In the genomic region with DNA sequence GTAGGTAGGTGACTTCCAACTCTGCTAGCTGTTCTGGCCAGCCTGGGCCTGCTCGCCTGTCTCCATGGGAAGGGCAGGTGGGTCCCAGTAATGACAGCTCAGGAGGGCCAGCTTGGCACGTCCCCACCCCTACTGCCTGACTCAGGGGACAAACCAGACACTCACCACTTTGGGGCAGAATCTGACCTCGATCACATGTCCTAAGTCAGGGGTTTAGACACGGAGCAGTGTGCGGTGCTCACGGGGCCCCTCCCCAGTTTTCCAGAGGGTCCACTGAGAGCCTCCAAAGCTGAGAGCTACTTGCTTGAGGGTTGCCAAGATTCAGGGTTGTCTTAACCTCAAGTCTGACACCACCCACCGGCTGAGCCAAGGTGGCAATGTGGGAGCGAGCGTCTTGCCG, we compare ENCODE assay signal across 13 mouse cellular contexts. TPM values are rescaled to one million over a fixed set of nuclear protein-coding genes. Genes with fewer than 3 reads are reported as not detected.
DNase-seq lines count a peak whose midpoint lies in the region; ATAC-seq and TF ChIP-seq lines count a peak whose summit lies in the region.
"Had no signal": no experiment of that assay in that cellular context is flagged by ENCODE, and none has a peak within 500 bp of the region (broad histone marks: within the 10 kb centered on the region; RNA-seq: fewer than 3 reads in every experiment).

No protein-coding gene starts in this region.

- no peaks in the 10 kb centered on the region for H3K9me3 ChIP-seq in forebrain, embryonic 14.5 days (replicated peaks; ENCODE audit: control insufficient read depth, low read length)
- no peaks in the 10 kb centered on the region for H3K9me3 ChIP-seq in forebrain, embryonic 10.5 days
- no peaks in the 10 kb centered on the region for H3K9me3 ChIP-seq in intestine, embryonic 15.5 days
- no peaks in the 10 kb centered on the region for H3K9me3 ChIP-seq in intestine, postnatal 0 days (ENCODE audit: control insufficient read depth)

- H3K4me1 ChIP-seq in forebrain, embryonic 14.5 days (ENCODE audit: control insufficient read depth, insufficient read depth, low read length): peaks cover 45% of the 10 kb centered on the region
- H3K4me1 ChIP-seq in forebrain, embryonic 10.5 days: peaks cover 30% of the 10 kb centered on the region
- H3K4me1 ChIP-seq in intestine, embryonic 15.5 days (replicated peaks): peaks cover 78% of the 10 kb centered on the region
- H3K4me1 ChIP-seq in intestine, postnatal 0 days (replicated peaks; ENCODE audit: control insufficient read depth, insufficient read depth, low read length): peaks cover 34% of the 10 kb centered on the region
- peaks cover 57% of the 10 kb centered on the region for H3K4me1 ChIP-seq in bone marrow macrophage, adult 2 months (ENCODE audit: control insufficient read depth, insufficient read depth, low read length)
- peaks cover 6% of the 10 kb centered on the region for H3K4me1 ChIP-seq in thymus, adult 2 months (replicated peaks; ENCODE audit: control insufficient read depth, insufficient read depth, low read length)

- H3K4me3 ChIP-seq in forebrain, embryonic 14.5 days (ENCODE audit: low read depth, low read length): no peak overlapping the region
- no peak overlapping the region for H3K4me3 ChIP-seq in forebrain, embryonic 10.5 days
- H3K4me3 ChIP-seq in intestine, embryonic 15.5 days (replicated peaks): no peak overlapping the region
- no peak overlapping the region for H3K4me3 ChIP-seq in intestine, postnatal 0 days (ENCODE audit: low read depth, low read length)
- H3K4me3 ChIP-seq in bone marrow macrophage, adult 2 months (ENCODE audit: insufficient read depth, low read length): no peak overlapping the region
- no peak overlapping the region for H3K4me3 ChIP-seq in macrophage (ENCODE audit: inconsistent target)
- H3K4me3 ChIP-seq in thymus, adult 2 months (ENCODE audit: control insufficient read depth, insufficient read depth, low read length): no peak overlapping the region

- H3K27me3 ChIP-seq in forebrain, embryonic 14.5 days (replicated peaks; ENCODE audit: control insufficient read depth, insufficient read depth, low read length): no peaks in the 10 kb centered on the region
- peaks cover 12% of the 10 kb centered on the region for H3K27me3 ChIP-seq in forebrain, embryonic 10.5 days (ENCODE audit: poor library complexity, severe bottlenecking)
- no peaks in the 10 kb centered on the region for H3K27me3 ChIP-seq in intestine, embryonic 15.5 days (replicated peaks)
- H3K27me3 ChIP-seq in intestine, postnatal 0 days (replicated peaks; ENCODE audit: control insufficient read depth, insufficient read depth, low read length): no peaks in the 10 kb centered on the region
- no peaks in the 10 kb centered on the region for H3K27me3 ChIP-seq in thymus, adult 2 months (ENCODE audit: control insufficient read depth, insufficient read depth, low read length)

- no peak for ATAC-seq in forebrain, embryonic 14.5 days
- ATAC-seq in intestine, embryonic 15.5 days: no peak
- ATAC-seq in intestine, postnatal 0 days: no peak
- ATAC-seq: inflammation-experienced regulatory T-cells, adult 6 months had no signal

- 0 out of 2 replicates have a peak, but pooled peaks cover 6% of the 10 kb centered on the region for H3K36me3 ChIP-seq in forebrain, embryonic 14.5 days (ENCODE audit: control insufficient read depth, insufficient read depth, low read length)
- H3K36me3 ChIP-seq in forebrain, embryonic 10.5 days (replicated peaks): peaks cover 7% of the 10 kb centered on the region; the same call in 1 of the 2 replicates
- 0 out of 2 replicates have a peak, but pooled peaks cover 3% of the 10 kb centered on the region for H3K36me3 ChIP-seq in intestine, embryonic 15.5 days
- peaks cover 29% of the 10 kb centered on the region for H3K36me3 ChIP-seq in intestine, postnatal 0 days (ENCODE audit: control insufficient read depth, insufficient read depth)
- peaks cover 55% of the 10 kb centered on the region for H3K36me3 ChIP-seq in macrophage (ENCODE audit: inconsistent target)
- no peaks in the 10 kb centered on the region for H3K36me3 ChIP-seq in thymus, adult 2 months (ENCODE audit: control insufficient read depth, insufficient read depth, low read length)

- H3K4me2 ChIP-seq in forebrain, embryonic 14.5 days (ENCODE audit: low read length): no peak overlapping the region
- no peak overlapping the region for H3K4me2 ChIP-seq in intestine, embryonic 15.5 days (replicated peaks)
- no peak overlapping the region for H3K4me2 ChIP-seq in intestine, postnatal 0 days (replicated peaks; ENCODE audit: low read depth)
- H3K4me2 ChIP-seq: liver, embryonic 11.5 days had no signal

- H3K9ac ChIP-seq in forebrain, embryonic 14.5 days (ENCODE audit: low read length): no peak overlapping the region
- no peak overlapping the region for H3K9ac ChIP-seq in intestine, embryonic 15.5 days
- no peak overlapping the region for H3K9ac ChIP-seq in intestine, postnatal 0 days (ENCODE audit: low read depth, low read length)

- peaks cover 100% of the 10 kb centered on the region for H3K79me2 ChIP-seq in macrophage (ENCODE audit: inconsistent target)

- TF ChIP-seq CTCF in intestine, postnatal 0 days (IDR thresholded peaks at IDR 0.05; ENCODE audit: low read depth): no peak
- no peak for TF ChIP-seq CTCF in bone marrow macrophage, adult 2 months (IDR thresholded peaks at IDR 0.05; ENCODE audit: low read depth, low read length)
- no peak for TF ChIP-seq CTCF in thymus, adult 2 months (IDR thresholded peaks at IDR 0.05; ENCODE audit: borderline replicate concordance, control insufficient read depth, extremely low read depth, insufficient read depth, low read length, poor library complexity)

- peak overlapping the region; percentile 88 for H3K27ac ChIP-seq in forebrain, embryonic 14.5 days (ENCODE audit: low read depth, low read length)
- H3K27ac ChIP-seq in forebrain, embryonic 10.5 days: no peak overlapping the region
- 0 out of 2 replicates have a peak overlapping the region, but pooled peaks have one; percentile 61 for H3K27ac ChIP-seq in intestine, embryonic 15.5 days
- H3K27ac ChIP-seq in intestine, postnatal 0 days (ENCODE audit: low read depth, low read length): no peak overlapping the region
- H3K27ac ChIP-seq in bone marrow macrophage, adult 2 months (ENCODE audit: insufficient read depth, low read depth, low read length): peak overlapping the region; percentile 2
- H3K27ac ChIP-seq in macrophage: peak overlapping the region; percentile 99
- no peak overlapping the region for H3K27ac ChIP-seq in thymus, adult 2 months (ENCODE audit: control insufficient read depth, insufficient read depth, low read length)

- no peak for DNase-seq in forebrain, embryonic 14.5 days (ENCODE audit: low spot score)
- no peak for DNase-seq in forebrain, embryonic 10.5 days (ENCODE audit: extremely low spot score, low spot score)
- DNase-seq in urinary bladder, postnatal 25 days (ENCODE audit: low spot score): no peak
- DNase-seq in thymus, adult 2 months: no peak

- WGBS in forebrain, embryonic 14.5 days: 68% methylated on average over 10 of the region's 10 CpGs
- WGBS in forebrain, embryonic 10.5 days: 84% methylated on average over 10 of the region's 10 CpGs
- WGBS in intestine, embryonic 15.5 days: 88% methylated on average over 10 of the region's 10 CpGs
- WGBS in intestine, postnatal 0 days: 81% methylated on average over 10 of the region's 10 CpGs
- WGBS in macrophage (ENCODE audit: missing documents): 90% methylated on average over 10 of the region's 10 CpGs
- 95% methylated on average over 10 of the region's 10 CpGs for WGBS in thymus, adult 2 months

- TF ChIP-seq POLR2A in bone marrow macrophage, adult 2 months (IDR thresholded peaks at IDR 0.05; ENCODE audit: borderline replicate concordance, low read depth, low read length): no peak
- no peak for TF ChIP-seq POLR2A in thymus, adult 2 months (IDR thresholded peaks at IDR 0.05; ENCODE audit: control insufficient read depth, extremely low read depth, insufficient read depth, low read length, poor library complexity)

RNA-seq across cellular contexts. Expression of a gene that starts 6.7 kb away (rescaled TPM):
- polyA plus RNA-seq in forebrain, embryonic 14.5 days (2014; fragmentation: Nextera tagmentation; extraction: Ambion mirVana): 44.0 and 49.3 TPM in 2 replicates
- polyA plus RNA-seq in forebrain, embryonic 10.5 days (2016; fragmentation: Nextera tagmentation; extraction: Ambion mirVana): 39.5 and 41.5 TPM in 2 replicates
- 136 and 138 TPM in 2 replicates for polyA plus RNA-seq in intestine, embryonic 15.5 days (2015; fragmentation: Nextera tagmentation; extraction: Ambion mirVana)
- 173 and 181 TPM in 2 replicates for polyA plus RNA-seq in intestine, postnatal 0 days (2015; fragmentation: Nextera tagmentation; extraction: Ambion mirVana)
- polyA plus RNA-seq in bone marrow macrophage, adult 2 months (2012; ENCODE audit: insufficient read depth, insufficient read length, missing spikeins): 491 and 499 TPM in 2 replicates
- total RNA-seq in macrophage (2018; cell fraction: chromatin; rRNA removed): 100 to 1,000 TPM in 19 of 26 experiments, 10 to 100 TPM in 7; 72.5 to 159 (median 125) TPM
- 100 to 1,000 TPM; 542 to 790 (median 645) TPM for total RNA-seq in macrophage (2018; cell fraction: cytosol; rRNA removed)
- 100 to 1,000 TPM; 163 to 462 (median 284) TPM for total RNA-seq in macrophage (2018; cell fraction: nucleus; rRNA removed)
- 472 to 767 TPM (median 504 TPM) in 3 replicates for polyA plus RNA-seq in macrophage (2018)
- polyA plus RNA-seq in thymus, adult 2 months (2012; rRNA removed): 120 and 128 TPM in 2 replicates

RNA-seq across cellular contexts. Expression of a gene that starts 21.9 kb away (rescaled TPM):
- polyA plus RNA-seq in forebrain, embryonic 14.5 days (2014; fragmentation: Nextera tagmentation; extraction: Ambion mirVana): not detected in 2 replicates
- polyA plus RNA-seq in forebrain, embryonic 10.5 days (2016; fragmentation: Nextera tagmentation; extraction: Ambion mirVana): not detected in 2 replicates
- 0.45 and 0.97 TPM in 2 replicates for polyA plus RNA-seq in intestine, embryonic 15.5 days (2015; fragmentation: Nextera tagmentation; extraction: Ambion mirVana)
- polyA plus RNA-seq in intestine, postnatal 0 days (2015; fragmentation: Nextera tagmentation; extraction: Ambion mirVana): not detected in 2 replicates
- polyA plus RNA-seq in bone marrow macrophage, adult 2 months (2012; ENCODE audit: insufficient read depth, insufficient read length, missing spikeins): not detected in 2 replicates
- not detected for total RNA-seq in macrophage (2018; cell fraction: chromatin; rRNA removed)
- total RNA-seq in macrophage (2018; cell fraction: cytosol; rRNA removed): not detected
- not detected for total RNA-seq in macrophage (2018; cell fraction: nucleus; rRNA removed)
- polyA plus RNA-seq in macrophage (2018): not detected in 3 replicates
- polyA plus RNA-seq in thymus, adult 2 months (2012; rRNA removed): 0.35 and 0.43 TPM in 2 replicates
- total RNA-seq: adrenal gland, postnatal 25 days; layer of hippocampus, adult 8-10 months had no signal
- polyA plus RNA-seq: C2C12; inflammation-experienced regulatory T-cells, adult 6 months; liver, embryonic 11.5 days had no signal

RNA-seq across cellular contexts. Expression of a gene that starts 42.1 kb away (rescaled TPM):
- polyA plus RNA-seq in forebrain, embryonic 14.5 days (2014; fragmentation: Nextera tagmentation; extraction: Ambion mirVana): not detected in 2 replicates
- polyA plus RNA-seq in forebrain, embryonic 10.5 days (2016; fragmentation: Nextera tagmentation; extraction: Ambion mirVana): not detected in 2 replicates
- polyA plus RNA-seq in intestine, embryonic 15.5 days (2015; fragmentation: Nextera tagmentation; extraction: Ambion mirVana): 131 and 571 TPM in 2 replicates
- 35.6 and 65.3 TPM in 2 replicates for polyA plus RNA-seq in intestine, postnatal 0 days (2015; fragmentation: Nextera tagmentation; extraction: Ambion mirVana)
- polyA plus RNA-seq in bone marrow macrophage, adult 2 months (2012; ENCODE audit: insufficient read depth, insufficient read length, missing spikeins): not detected in 2 replicates
- total RNA-seq in macrophage (2018; cell fraction: chromatin; rRNA removed): not detected
- total RNA-seq in macrophage (2018; cell fraction: cytosol; rRNA removed): not detected
- not detected for total RNA-seq in macrophage (2018; cell fraction: nucleus; rRNA removed)
- polyA plus RNA-seq in macrophage (2018): not detected in 3 replicates
- polyA plus RNA-seq in thymus, adult 2 months (2012; rRNA removed): 0.46 and 2.1 TPM in 2 replicates
- total RNA-seq: layer of hippocampus, adult 8-10 months had no signal
- polyA plus RNA-seq: C2C12; inflammation-experienced regulatory T-cells, adult 6 months; liver, embryonic 11.5 days had no signal

Comparison
In these comparisons a context has a peak if more than half of its experiments do, and no peak if none do; other contexts are left out.
1. H3K27ac ChIP-seq: peak in forebrain, embryonic 14.5 days (single experiment), intestine, embryonic 15.5 days (single experiment), bone marrow macrophage, adult 2 months (single experiment) and macrophage (single experiment); none in forebrain, embryonic 10.5 days (single experiment), intestine, postnatal 0 days (single experiment) and thymus, adult 2 months (single experiment).
2. RNA of a gene that starts 42.1 kb away (polyA plus RNA-seq): 131 to 571 TPM in intestine, embryonic 15.5 days and 35.6 to 65.3 TPM in intestine, postnatal 0 days; 0.46 to 2.1 TPM in thymus, adult 2 months, not detected in forebrain, embryonic 14.5 days, not detected in forebrain, embryonic 10.5 days, not detected in bone marrow macrophage, adult 2 months and not detected in macrophage; every median in the first group is over 10 times any median in the second.